ENCODE assay signal across 8 mouse cellular contexts in genomic region chr5:149319874-149320323, GRCm38 (mm10). TPM values are rescaled to one million over a fixed set of nuclear protein-coding genes. Genes with fewer than 3 reads are reported as not detected.
DNase-seq lines count a peak whose midpoint lies in the region; TF ChIP-seq lines count a peak whose summit lies in the region.

No protein-coding gene starts in this region.

- H3K4me1 ChIP-seq in heart, adult 2 months (ENCODE audit: control insufficient read depth, insufficient read depth, low read length): peaks cover 11% of the 10 kb centered on the region
- H3K4me1 ChIP-seq in E14TG2a.4 (replicated peaks; ENCODE audit: low read depth, low read length): peaks cover 49% of the 10 kb centered on the region
- peaks cover 69% of the 10 kb centered on the region for H3K4me1 ChIP-seq in hindbrain, embryonic 10.5 days (replicated peaks)
- peaks cover 67% of the 10 kb centered on the region for H3K4me1 ChIP-seq in midbrain, embryonic 10.5 days

- no peak for TF ChIP-seq POLR2A in heart, adult 2 months (IDR thresholded peaks at IDR 0.05; ENCODE audit: insufficient read depth, low read depth, low read length)

- TF ChIP-seq CTCF in heart, adult 2 months (IDR thresholded peaks at IDR 0.05): no peak
- TF ChIP-seq CTCF in E14TG2a.4 (conservative IDR thresholded peaks at IDR 0.05; ENCODE audit: low read length): no peak

- TF ChIP-seq EP300 in heart, adult 2 months (IDR thresholded peaks at IDR 0.05; ENCODE audit: insufficient read depth, low read depth, low read length): no peak

- H3K9me3 ChIP-seq in E14TG2a.4 (ENCODE audit: low read length): peaks cover 7% of the 10 kb centered on the region
- H3K9me3 ChIP-seq in hindbrain, embryonic 10.5 days: 0 out of 2 replicates have a peak, but pooled peaks cover 7% of the 10 kb centered on the region
- 0 out of 2 replicates have a peak, but pooled peaks cover 4% of the 10 kb centered on the region for H3K9me3 ChIP-seq in midbrain, embryonic 10.5 days (replicated peaks)

- no peaks in the 10 kb centered on the region for H3K36me3 ChIP-seq in heart, adult 2 months (ENCODE audit: control insufficient read depth, insufficient read depth, low read length)
- H3K36me3 ChIP-seq in E14TG2a.4 (ENCODE audit: insufficient read depth, low read length): no peaks in the 10 kb centered on the region
- no peaks in the 10 kb centered on the region for H3K36me3 ChIP-seq in hindbrain, embryonic 10.5 days
- no peaks in the 10 kb centered on the region for H3K36me3 ChIP-seq in midbrain, embryonic 10.5 days

- WGBS in heart, adult 2 months: 59% methylated on average over 9 of the region's 9 CpGs
- 23% methylated on average over 9 of the region's 9 CpGs for WGBS in hindbrain, embryonic 10.5 days
- 31% methylated on average over 9 of the region's 9 CpGs for WGBS in midbrain, embryonic 10.5 days

- H3K27me3 ChIP-seq in heart, adult 2 months (ENCODE audit: control insufficient read depth, insufficient read depth, low read length): no peaks in the 10 kb centered on the region
- H3K27me3 ChIP-seq in E14TG2a.4 (ENCODE audit: insufficient read depth, low read length): peaks cover 77% of the 10 kb centered on the region
- H3K27me3 ChIP-seq in hindbrain, embryonic 10.5 days (ENCODE audit: insufficient read depth, poor library complexity, severe bottlenecking): 0 out of 2 replicates have a peak, but pooled peaks cover 4% of the 10 kb centered on the region
- H3K27me3 ChIP-seq in midbrain, embryonic 10.5 days (ENCODE audit: low read depth, poor library complexity, severe bottlenecking): no peaks in the 10 kb centered on the region

- no peak overlapping the region for H3K9ac ChIP-seq in heart, adult 2 months (ENCODE audit: low read depth, low read length)

- no peaks in the 10 kb centered on the region for H3K79me2 ChIP-seq in heart, adult 2 months (replicated peaks; ENCODE audit: control insufficient read depth, insufficient read depth, low read length)

- intact Hi-C loops in heart, adult 2 months (cut with DNase I): no loop called here

- H3K27ac ChIP-seq in heart, adult 2 months: peak overlapping the region; percentile 26; the same call in 1 of the 2 replicates
- peak overlapping the region; percentile 87 for H3K27ac ChIP-seq in hindbrain, embryonic 10.5 days
- peak overlapping the region; percentile 91 for H3K27ac ChIP-seq in midbrain, embryonic 10.5 days (replicated peaks)

- no peak overlapping the region for H3K4me3 ChIP-seq in heart, adult 2 months
- peak overlapping the region; percentile 62 for H3K4me3 ChIP-seq in E14TG2a.4 (replicated peaks; ENCODE audit: low read length)
- H3K4me3 ChIP-seq in hindbrain, embryonic 10.5 days: peak overlapping the region; percentile 40
- H3K4me3 ChIP-seq in midbrain, embryonic 10.5 days: peak overlapping the region; percentile 45; the same call in 1 of the 2 replicates

- no peak for DNase-seq in heart, adult 2 months
- no peak for DNase-seq in heart, postnatal 4 days
- peak; percentile 41 for DNase-seq in hindbrain, embryonic 10.5 days (ENCODE audit: low spot score)
- no peak for DNase-seq in midbrain, embryonic 10.5 days (ENCODE audit: low spot score)
- no peak for DNase-seq in cerebellum, adult 18-20 months
- DNase-seq in MN1 (ENCODE audit: low spot score): no peak
- DNase-seq in right cerebral cortex, postnatal 25 days: no peak

RNA-seq across cellular contexts. Expression of gene Alox5ap, which starts 55.3 kb away (rescaled TPM):
- total RNA-seq in heart, adult 2 months (2021): 10 to 100 TPM; 19.9 to 21.1 TPM
- polyA plus RNA-seq in heart, adult 2 months (2012; rRNA removed): 25.5 and 26.5 TPM in 2 replicates
- 1 to 10 TPM; 7.6 TPM for total RNA-seq in heart, postnatal 4 days (2021)
- 5.1 and 7.5 TPM in 2 replicates for polyA plus RNA-seq in hindbrain, embryonic 10.5 days (2016; fragmentation: Nextera tagmentation; extraction: Ambion mirVana)
- polyA plus RNA-seq in midbrain, embryonic 10.5 days (2016; fragmentation: Nextera tagmentation; extraction: Ambion mirVana): 4.8 and 6.2 TPM in 2 replicates

Comparison
In these comparisons a context has a peak if more than half of its experiments do, and no peak if none do; other contexts are left out.
1. H3K27ac ChIP-seq: peak in every context shown above with its lines; median percentile 91 in midbrain, embryonic 10.5 days; 87 in hindbrain, embryonic 10.5 days; 26 in heart, adult 2 months.